Mouse (Mus musculus): ENCODE measurements around the gene Tm4sf20. TPM values are rescaled to one million over a fixed set of nuclear protein-coding genes. Genes with fewer than 3 reads are reported as not detected.

Gene Tm4sf20
- polyA plus RNA-seq, 1 experiment: not detected

DNA sequence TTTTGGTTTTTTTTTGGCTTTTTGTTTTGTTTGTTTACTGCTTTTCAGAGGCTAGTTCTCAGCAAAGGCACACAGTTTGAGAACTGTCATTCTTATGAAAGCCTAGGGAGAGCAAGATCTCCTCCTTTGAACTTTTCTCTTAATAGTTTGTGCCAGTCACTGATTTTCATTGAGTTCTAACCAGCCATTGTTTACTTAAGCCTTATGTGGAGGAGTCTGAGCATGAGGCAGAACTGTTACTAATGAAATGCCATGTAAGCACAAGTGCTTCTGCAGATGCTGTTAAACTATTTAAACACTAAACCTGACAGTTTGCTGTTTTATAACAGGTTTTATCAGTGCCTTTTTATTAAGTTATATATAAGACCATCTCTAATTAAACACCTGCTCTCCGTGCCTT is 30.2 kb downstream of the Tm4sf20 start:
- no peak overlapping the region for H3K4me3 ChIP-seq
- no peak overlapping the region for H3K4me2 ChIP-seq (ENCODE audit: low read depth)
- no peak for TF ChIP-seq E2F4 (IDR thresholded peaks at IDR 0.05; ENCODE audit: insufficient read depth)
- no peak for TF ChIP-seq TCF3 (IDR thresholded peaks at IDR 0.05; ENCODE audit: insufficient read length, low read depth)
- TF ChIP-seq CEBPB (IDR thresholded peaks at IDR 0.05; ENCODE audit: insufficient read depth, poor library complexity, severe bottlenecking): no peak
- peaks cover 5% of the 10 kb centered on the region for H3K79me2 ChIP-seq (ENCODE audit: control insufficient read depth, insufficient read depth)
- H3ac ChIP-seq (ENCODE audit: control insufficient read depth, insufficient read length): no peak overlapping the region
- no peaks in the 10 kb centered on the region for H3K27me3 ChIP-seq (ENCODE audit: control insufficient read depth, insufficient read depth, insufficient read length)
- H3K36me3 ChIP-seq (ENCODE audit: control insufficient read depth, insufficient read depth): peaks cover 63% of the 10 kb centered on the region

DNA sequence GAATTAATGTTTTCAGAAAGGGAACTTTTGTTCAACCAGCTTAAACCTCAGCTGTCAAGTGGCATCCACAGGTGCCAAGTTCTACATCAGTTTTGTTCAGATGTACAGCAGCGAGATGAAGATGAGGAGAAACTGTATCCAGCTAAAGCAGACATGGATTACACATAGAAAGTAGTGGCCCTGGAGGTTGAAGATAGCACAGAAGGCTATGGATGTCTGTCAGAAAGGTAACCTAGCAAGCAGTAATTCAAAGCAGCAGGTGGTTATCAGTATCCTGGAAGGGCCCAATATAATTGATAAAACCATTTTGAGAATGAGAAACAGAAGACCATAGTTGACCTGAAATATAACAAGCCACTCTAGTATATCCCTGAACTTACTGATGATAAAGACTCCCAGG is 34.9 kb downstream of the Tm4sf20 start:
- TF ChIP-seq TCF12 (IDR thresholded peaks at IDR 0.05; ENCODE audit: insufficient read depth, poor library complexity, severe bottlenecking): no peak
- TF ChIP-seq CEBPB (IDR thresholded peaks at IDR 0.05; ENCODE audit: insufficient read depth, poor library complexity, severe bottlenecking): no peak
- TF ChIP-seq MAX (IDR thresholded peaks at IDR 0.05; ENCODE audit: low read depth): no peak
- TF ChIP-seq POLR2A (IDR thresholded peaks at IDR 0.05; ENCODE audit: insufficient read length, low read depth): no peak
- TF ChIP-seq TCF3 (IDR thresholded peaks at IDR 0.05; ENCODE audit: insufficient read length, low read depth): no peak
- H3K27me3 ChIP-seq (ENCODE audit: control insufficient read depth, insufficient read depth, insufficient read length): no peaks in the 10 kb centered on the region
- peaks cover 6% of the 10 kb centered on the region for H3K79me2 ChIP-seq (ENCODE audit: control insufficient read depth, insufficient read depth)
- H3K4me2 ChIP-seq (ENCODE audit: low read depth): no peak overlapping the region
- H3K4me3 ChIP-seq: no peak overlapping the region
- no peak overlapping the region for H3ac ChIP-seq (ENCODE audit: control insufficient read depth, insufficient read length)
- H3K36me3 ChIP-seq (ENCODE audit: control insufficient read depth, insufficient read depth): peaks cover 77% of the 10 kb centered on the region

DNA sequence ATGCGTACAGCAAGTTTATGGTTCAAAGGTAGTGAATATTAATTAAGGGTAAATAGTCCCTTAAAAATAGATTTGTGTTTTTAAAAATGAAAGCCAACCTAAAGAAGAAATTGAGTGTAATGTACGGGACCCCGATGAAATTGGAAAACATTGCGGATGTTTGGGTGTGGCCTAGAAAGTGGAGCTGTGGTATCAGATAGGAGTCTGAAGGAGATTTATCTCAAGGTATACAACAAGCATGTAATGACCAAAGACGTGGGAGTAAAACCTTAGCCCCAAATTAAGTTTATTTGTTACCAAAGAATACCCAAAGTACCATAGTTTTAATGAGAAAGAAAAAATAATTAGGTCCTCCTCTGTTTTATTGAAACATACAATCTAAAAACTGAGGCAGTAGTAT is 41.8 kb downstream of the Tm4sf20 start:
- H3ac ChIP-seq (ENCODE audit: control insufficient read depth, insufficient read length): no peak overlapping the region
- H3K27me3 ChIP-seq (ENCODE audit: control insufficient read depth, insufficient read depth, insufficient read length): no peaks in the 10 kb centered on the region
- H3K79me2 ChIP-seq (ENCODE audit: control insufficient read depth, insufficient read depth): peaks cover 32% of the 10 kb centered on the region
- peak overlapping the region; percentile 98 for H3K4me2 ChIP-seq (ENCODE audit: low read depth)
- TF ChIP-seq POLR2AphosphoS2 (IDR thresholded peaks at IDR 0.05; ENCODE audit: insufficient read length, low read depth) (no peak), SRF (IDR thresholded peaks at IDR 0.05; ENCODE audit: control insufficient read depth, insufficient read length, low read depth) (no peak), USF1 (IDR thresholded peaks at IDR 0.05; ENCODE audit: low read depth) (no peak), CEBPB (IDR thresholded peaks at IDR 0.05; ENCODE audit: insufficient read depth, poor library complexity, severe bottlenecking) (no peak), TCF3 (IDR thresholded peaks at IDR 0.05; ENCODE audit: insufficient read length, low read depth) (no peak), MYOD1 (IDR thresholded peaks at IDR 0.05; ENCODE audit: control insufficient read depth in 1 of 3, insufficient read length in 2 of 3, low read depth in 2 of 3) (no peak), POLR2A (IDR thresholded peaks at IDR 0.05; ENCODE audit: insufficient read length, low read depth) (no peak), MYOG (IDR thresholded peaks at IDR 0.05; ENCODE audit: control insufficient read depth in 1 of 3, insufficient read depth in 1 of 3, insufficient read length in 2 of 3, low read depth in 2 of 3) (no peak), REST (IDR thresholded peaks at IDR 0.05; ENCODE audit: insufficient read depth, insufficient read length) (no peak), E2F4 (IDR thresholded peaks at IDR 0.05; ENCODE audit: insufficient read depth) (no peak), TCF12 (IDR thresholded peaks at IDR 0.05; ENCODE audit: insufficient read depth, poor library complexity, severe bottlenecking) (no peak), MAX (IDR thresholded peaks at IDR 0.05; ENCODE audit: low read depth) (no peak)
- peaks cover 27% of the 10 kb centered on the region for H3K36me3 ChIP-seq (ENCODE audit: control insufficient read depth, insufficient read depth)
- H3K4me3 ChIP-seq: peak overlapping the region; percentile 73

DNA sequence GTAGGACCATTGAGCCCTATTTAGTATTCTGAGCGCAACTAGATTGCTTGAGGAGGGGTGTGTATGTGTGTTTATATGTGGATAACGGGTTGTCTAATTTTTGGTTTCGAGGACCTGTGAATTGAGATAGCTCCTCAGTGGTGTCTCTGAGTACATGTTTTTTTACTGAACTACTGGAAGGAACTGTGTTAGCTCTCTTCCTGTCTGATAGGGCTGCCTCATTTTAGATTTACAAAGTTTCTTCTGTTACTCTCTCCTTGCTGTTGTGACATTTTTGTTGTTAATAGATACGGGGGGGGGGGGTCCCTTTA is 42.4 kb downstream of the Tm4sf20 start:
- Histone ChIP-seq H3K79me2 (ENCODE audit: control insufficient read depth, insufficient read depth) (peaks cover 29% of the 10 kb centered on the region), H3K36me3 (ENCODE audit: control insufficient read depth, insufficient read depth) (peaks cover 21% of the 10 kb centered on the region), H3ac (ENCODE audit: control insufficient read depth, insufficient read length) (no peak overlapping the region), H3K27me3 (ENCODE audit: control insufficient read depth, insufficient read depth, insufficient read length) (peaks cover under 1% of the 10 kb centered on the region), H3K4me3 (peak overlapping the region; percentile 73), H3K4me2 (ENCODE audit: low read depth) (peak overlapping the region; percentile 98)
- no peak for TF ChIP-seq POLR2A (IDR thresholded peaks at IDR 0.05; ENCODE audit: insufficient read length, low read depth)
- no peak for TF ChIP-seq TCF3 (IDR thresholded peaks at IDR 0.05; ENCODE audit: insufficient read length, low read depth)
- no peak for TF ChIP-seq SRF (IDR thresholded peaks at IDR 0.05; ENCODE audit: control insufficient read depth, insufficient read length, low read depth)
- no peak for TF ChIP-seq REST (IDR thresholded peaks at IDR 0.05; ENCODE audit: insufficient read depth, insufficient read length)
- no peak for TF ChIP-seq MYOG (IDR thresholded peaks at IDR 0.05; ENCODE audit: control insufficient read depth in 1 of 3, insufficient read depth in 1 of 3, insufficient read length in 2 of 3, low read depth in 2 of 3)

DNA sequence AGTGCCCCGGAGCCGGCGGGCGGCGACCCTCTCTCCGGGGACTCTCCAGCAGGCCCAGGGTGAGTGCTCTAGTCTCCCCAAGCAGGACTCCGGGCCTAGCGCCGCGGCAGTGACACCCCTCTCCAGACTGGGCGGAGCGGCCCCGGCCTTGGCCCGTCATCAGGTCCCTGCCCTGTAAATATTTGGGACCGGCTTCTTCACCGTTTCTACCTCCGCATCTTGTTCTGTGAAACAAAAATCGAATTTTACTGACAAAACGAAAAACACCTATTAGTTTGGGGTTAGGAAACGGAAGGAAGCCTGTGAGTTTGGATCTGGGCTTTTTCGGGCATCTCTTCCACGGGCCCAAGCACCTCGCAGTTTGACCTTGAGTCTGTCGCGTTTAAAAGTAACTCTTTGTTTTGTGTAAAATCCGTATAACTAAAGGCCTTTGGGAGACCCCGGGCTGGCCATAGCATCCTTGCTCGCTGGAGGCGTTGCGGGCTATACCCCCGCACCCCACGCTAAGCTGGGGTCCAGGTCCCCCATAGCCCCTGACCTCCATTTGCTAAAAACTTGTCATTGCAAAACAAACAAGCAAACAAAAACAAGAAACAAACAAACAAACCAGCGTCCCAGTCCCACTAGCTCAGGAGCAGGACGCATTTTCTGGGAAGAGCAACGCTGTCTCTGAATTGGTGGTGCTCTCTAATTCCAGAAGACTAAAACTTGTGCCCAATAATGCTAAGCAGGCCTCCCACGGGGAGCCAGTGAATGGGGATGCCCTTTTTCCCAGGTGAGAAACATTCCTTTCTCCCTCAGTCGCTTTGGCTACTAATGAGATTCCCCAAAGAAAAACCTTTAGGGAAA is 43.0 kb downstream of the Tm4sf20 start:
- Histone ChIP-seq H3K27me3 (ENCODE audit: control insufficient read depth, insufficient read depth, insufficient read length) (peaks cover 5% of the 10 kb centered on the region), H3K79me2 (ENCODE audit: control insufficient read depth, insufficient read depth) (peaks cover 29% of the 10 kb centered on the region), H3K4me2 (ENCODE audit: low read depth) (peak overlapping the region; percentile 98), H3ac (ENCODE audit: control insufficient read depth, insufficient read length) (peak overlapping the region; percentile 59), H3K36me3 (ENCODE audit: control insufficient read depth, insufficient read depth) (peaks cover 19% of the 10 kb centered on the region), H3K4me3 (peak overlapping the region; percentile 73)
- TF ChIP-seq MAX (IDR thresholded peaks at IDR 0.05; ENCODE audit: low read depth): no peak
- no peak for TF ChIP-seq TCF12 (IDR thresholded peaks at IDR 0.05; ENCODE audit: insufficient read depth, poor library complexity, severe bottlenecking)
- TF ChIP-seq TCF3 (IDR thresholded peaks at IDR 0.05; ENCODE audit: insufficient read length, low read depth): no peak
- TF ChIP-seq USF1 (IDR thresholded peaks at IDR 0.05; ENCODE audit: low read depth): no peak
- no peak for TF ChIP-seq POLR2A (IDR thresholded peaks at IDR 0.05; ENCODE audit: insufficient read length, low read depth)
- no peak for TF ChIP-seq SRF (IDR thresholded peaks at IDR 0.05; ENCODE audit: control insufficient read depth, insufficient read length, low read depth)
- TF ChIP-seq POLR2AphosphoS2 (IDR thresholded peaks at IDR 0.05; ENCODE audit: insufficient read length, low read depth): no peak
- TF ChIP-seq MYOG (IDR thresholded peaks at IDR 0.05; ENCODE audit: control insufficient read depth in 1 of 3, insufficient read depth in 1 of 3, insufficient read length in 2 of 3, low read depth in 2 of 3): no peak
- TF ChIP-seq REST (IDR thresholded peaks at IDR 0.05; ENCODE audit: insufficient read depth, insufficient read length): no peak
- no peak for TF ChIP-seq E2F4 (IDR thresholded peaks at IDR 0.05; ENCODE audit: insufficient read depth)
- no peak for TF ChIP-seq CEBPB (IDR thresholded peaks at IDR 0.05; ENCODE audit: insufficient read depth, poor library complexity, severe bottlenecking)
